Mouse (Mus musculus) forebrain, postnatal 0 days (tissue): ENCODE measurements around the gene Ttll5. TPM values are rescaled to one million over a fixed set of nuclear protein-coding genes. Genes with fewer than 3 reads are reported as not detected.

ENCODE experiments used
- ATAC-seq: fragments of 200-750 bp; cut with Nextera tagmentation; 2 replicates; pipeline ENCODE4 v1.8.0; 2017; ENCODE audit warnings: mild to moderate bottlenecking, moderate library complexity
- DNase-seq: peaks from one replicate; pipeline ENCODE4 v3.0.0-alpha.2; 2015
- H3K27ac ChIP-seq: fragments of 300-500 bp; sonication (generic); 2 replicates; pipeline ENCODE4 v1.5.1; 2014; ENCODE audit warnings: low read depth, mild to moderate bottlenecking, antibody characterized with exemption, low read length, moderate library complexity, mixed read lengths
- H3K27me3 ChIP-seq: fragments of 300-500 bp; sonication (generic); 2 replicates; pipeline ENCODE4 v1.6.1; 2014; ENCODE audit warnings: mild to moderate bottlenecking, low read length, mixed read lengths; ENCODE audit not compliant: insufficient read depth
- H3K36me3 ChIP-seq: fragments of 300-500 bp; sonication (generic); 2 replicates; pipeline ENCODE4 v1.6.1; 2014; ENCODE audit warnings: mild to moderate bottlenecking, moderate library complexity; ENCODE audit not compliant: insufficient read depth
- H3K4me1 ChIP-seq: fragments of 300-500 bp; sonication (generic); 2 replicates; pipeline ENCODE4 v1.6.1; 2014; ENCODE audit warnings: antibody characterized with exemption; ENCODE audit not compliant: insufficient read depth
- H3K4me2 ChIP-seq: fragments of 300-500 bp; sonication (generic); 2 replicates; pipeline ENCODE4 v1.6.1; 2014; ENCODE audit warnings: low read depth, mild to moderate bottlenecking, moderate library complexity
- H3K4me3 ChIP-seq: fragments of 300-500 bp; sonication (generic); 2 replicates; pipeline ENCODE4 v1.5.1; 2014; ENCODE audit warnings: low read depth, low read length, mixed read lengths
- H3K9ac ChIP-seq: fragments of 300-500 bp; sonication (generic); 2 replicates; pipeline ENCODE4 v1.6.1; 2014; ENCODE audit warnings: mild to moderate bottlenecking
- H3K9me3 ChIP-seq: fragments of 300-500 bp; sonication (generic); 2 replicates; pipeline ENCODE4 v1.6.1; 2016; ENCODE audit warnings: low read length
- CTCF ChIP-seq: sonication (generic); IDR thresholded peaks from 2 replicates; pipeline ENCODE4 v1.5.1; 2016; ENCODE audit warnings: antibody characterized with exemption, control low read depth, low read depth
- WGBS: fragments of 180-500 bp; shearing (Covaris S2); extraction: QIAGEN DNeasy Blood & Tissue Kit; methylation state at CpG from one replicate; pipeline ENCODE4 v1.1.7; 2014; 5-methylcytosine and 5-hydroxymethylcytosine counted together
- polyA plus RNA-seq: library from polyadenylated mRNA; unstranded; fragments of >200 nt; fragmentation: Nextera tagmentation; extraction: Ambion mirVana; gene quantifications from 2 replicates; pipeline ENCODE4 v1.2.1, GENCODE M21; 2015
- total RNA-seq: library from RNA; depleted of rRNA; stranded (reverse); fragments of >200 nt; gene quantifications from 2 replicates; pipeline ENCODE4 v1.2.3, GENCODE M21; 2014

Ttll5 gene
- total and polyA plus RNA-seq, 2 experiments from 2014 or later, result 11.1 to 17.5 TPM

GRCm38 (mm10) chr12:86082481-86083012 lies 258.1 kb downstream of the Ttll5 start, which contains the start of gene Ift43:
TSS of gene Ift43 (plus strand) at chr12:86082541.
- Histone ChIP-seq H3K9ac (peak within 1 kb of the TSS; percentile 60), H3K27me3 (no peaks in the 10 kb centered on the region), H3K4me2 (peak within 1 kb of the TSS; percentile 85), H3K4me1 (peaks cover 11% of the 10 kb centered on the region; the same call in 1 of the 2 replicates), H3K36me3 (no peaks in the 10 kb centered on the region; the same call in 1 of the 2 replicates), H3K9me3 (no peaks in the 10 kb centered on the region), H3K4me3 (peak within 1 kb of the TSS; percentile 74), H3K27ac (no peak within 1 kb of the TSS)
- 2% methylated on average over 35 of the region's 35 CpGs for WGBS
- peak; percentile 79 for ATAC-seq
- peak; percentile 89 for DNase-seq
- TF ChIP-seq CTCF, result no peak

DNA sequence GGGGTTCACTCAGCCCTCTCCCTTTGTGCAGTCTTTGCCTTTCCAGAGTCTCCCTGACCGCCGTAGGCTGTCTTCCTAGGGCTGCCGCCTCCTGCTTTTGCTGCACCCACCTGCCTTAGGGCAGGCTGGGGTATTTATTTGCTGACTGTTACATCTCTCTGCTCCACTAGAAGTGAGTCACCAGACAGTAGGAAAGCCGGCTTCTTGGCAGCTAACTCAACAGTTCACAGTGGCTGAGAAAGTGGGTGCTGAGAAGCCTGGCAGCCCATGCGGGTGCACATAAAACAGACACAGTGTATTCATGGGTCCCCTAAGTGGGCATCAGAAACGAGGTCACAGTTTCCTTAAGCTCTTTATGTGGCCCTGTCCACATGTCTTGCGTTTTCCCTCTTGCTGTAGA lies 261.4 kb downstream of the Ttll5 start:
- Histone ChIP-seq H3K9ac (no peak overlapping the region), H3K27ac (no peak overlapping the region), H3K4me3 (no peak overlapping the region), H3K27me3 (no peaks in the 10 kb centered on the region), H3K9me3 (no peaks in the 10 kb centered on the region), H3K4me2 (no peak overlapping the region), H3K4me1 (peaks cover 6% of the 10 kb centered on the region; the same call in 1 of the 2 replicates), H3K36me3 (no peaks in the 10 kb centered on the region; the same call in 1 of the 2 replicates)
- WGBS, result 91% methylated on average over 7 of the region's 7 CpGs
- ATAC-seq (no peak), DNase-seq (no peak)
- no peak for TF ChIP-seq CTCF

DNA sequence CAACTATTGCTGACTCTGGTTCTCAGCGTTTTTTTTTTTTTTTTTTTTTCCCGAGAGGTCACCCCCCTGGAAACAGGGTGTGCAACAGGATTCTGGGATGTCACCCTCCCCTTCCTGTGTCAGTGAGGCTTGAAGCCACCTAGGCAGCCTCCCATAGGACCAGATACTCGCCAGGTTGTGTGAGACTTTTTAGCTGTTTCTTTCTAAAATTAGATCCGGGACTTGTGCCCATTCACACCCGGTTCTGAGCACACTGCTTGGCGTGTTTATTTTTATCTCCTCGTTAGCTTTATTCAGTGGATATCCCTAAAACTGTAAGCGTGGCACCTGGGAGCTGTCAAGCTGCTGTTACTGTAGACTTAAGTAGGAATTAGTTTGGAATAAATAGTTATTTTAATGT lies 262.1 kb downstream of the Ttll5 start:
- Histone ChIP-seq H3K9ac (no peak overlapping the region), H3K27ac (no peak overlapping the region), H3K4me1 (peaks cover 6% of the 10 kb centered on the region; the same call in 1 of the 2 replicates), H3K4me3 (no peak overlapping the region), H3K36me3 (no peaks in the 10 kb centered on the region; the same call in 1 of the 2 replicates), H3K9me3 (no peaks in the 10 kb centered on the region), H3K27me3 (no peaks in the 10 kb centered on the region), H3K4me2 (no peak overlapping the region)
- DNase-seq, result peak; percentile 59
- ATAC-seq, result no peak
- WGBS, result 47% methylated on average over 8 of the region's 8 CpGs
- no peak for TF ChIP-seq CTCF

GRCm38 (mm10) chr12:86088042-86088441 lies 263.6 kb downstream of the Ttll5 start:
- no peaks in the 10 kb centered on the region for H3K27me3 ChIP-seq
- no peaks in the 10 kb centered on the region; the same call in 1 of the 2 replicates for H3K36me3 ChIP-seq
- DNase-seq (no peak), ATAC-seq (no peak)
- H3K4me3 ChIP-seq, result no peak overlapping the region
- peaks cover 4% of the 10 kb centered on the region; the same call in 1 of the 2 replicates for H3K4me1 ChIP-seq
- H3K27ac ChIP-seq, result no peak overlapping the region
- no peaks in the 10 kb centered on the region for H3K9me3 ChIP-seq
- no peak overlapping the region for H3K9ac ChIP-seq
- no peak for TF ChIP-seq CTCF
- H3K4me2 ChIP-seq, result no peak overlapping the region
- WGBS, result 76% methylated on average over 7 of the region's 7 CpGs

- ATAC-seq (no peak), DNase-seq (no peak)
- no peak overlapping the region for H3K4me2 ChIP-seq
- H3K4me1 ChIP-seq, result no peaks in the 10 kb centered on the region; the same call in 1 of the 2 replicates
- no peaks in the 10 kb centered on the region for H3K36me3 ChIP-seq
- H3K27ac ChIP-seq, result no peak overlapping the region
- no peak overlapping the region for H3K9ac ChIP-seq
- WGBS, result 63% methylated on average over 4 of the region's 4 CpGs
- TF ChIP-seq CTCF, result no peak
- H3K27me3 ChIP-seq, result no peaks in the 10 kb centered on the region
- H3K9me3 ChIP-seq, result no peaks in the 10 kb centered on the region
- no peak overlapping the region for H3K4me3 ChIP-seq
These were observed 266.3 kb downstream of the Ttll5 start for GRCm38 (mm10) chr12:86090764-86091163.

DNA sequence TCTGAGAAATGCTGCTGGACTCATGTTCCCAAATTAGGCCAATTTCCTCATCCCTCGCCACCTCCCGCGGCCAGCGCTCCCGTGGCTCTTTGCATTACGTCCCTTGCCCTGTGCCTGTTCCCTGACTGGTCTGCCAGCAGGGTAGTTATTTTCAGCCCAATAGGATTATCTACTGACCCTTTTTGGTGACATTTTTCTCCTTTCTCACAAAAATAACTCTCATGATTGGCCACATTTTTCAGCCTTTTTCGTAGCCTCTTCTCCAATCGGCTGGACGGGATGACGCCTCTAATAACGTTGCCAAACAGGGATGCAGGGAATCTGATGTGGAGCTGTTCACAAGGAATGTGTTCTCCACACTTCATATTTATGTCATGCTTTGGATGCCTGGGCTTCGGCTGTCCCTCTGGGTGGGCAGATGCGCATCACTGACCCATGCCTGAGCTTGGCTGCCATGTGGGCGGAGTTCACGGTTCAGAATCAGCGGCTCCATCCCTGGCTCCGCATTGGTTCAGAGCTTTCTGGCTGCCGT lies 267.2 kb downstream of the Ttll5 start:
- ATAC-seq (peak; percentile 14), DNase-seq (no peak)
- Histone ChIP-seq H3K27me3 (no peaks in the 10 kb centered on the region), H3K4me3 (no peak overlapping the region), H3K27ac (no peak overlapping the region), H3K36me3 (no peaks in the 10 kb centered on the region), H3K9ac (no peak overlapping the region), H3K9me3 (no peaks in the 10 kb centered on the region), H3K4me2 (no peak overlapping the region), H3K4me1 (no peaks in the 10 kb centered on the region)
- TF ChIP-seq CTCF, result no peak
- WGBS, result 33% methylated on average over 18 of the region's 18 CpGs

GRCm38 (mm10) chr12:86094075-86094474 lies 269.6 kb downstream of the Ttll5 start:
- Histone ChIP-seq H3K36me3 (no peaks in the 10 kb centered on the region), H3K9ac (no peak overlapping the region), H3K4me2 (no peak overlapping the region), H3K4me1 (no peaks in the 10 kb centered on the region), H3K4me3 (no peak overlapping the region), H3K27me3 (no peaks in the 10 kb centered on the region), H3K9me3 (no peaks in the 10 kb centered on the region), H3K27ac (no peak overlapping the region)
- DNase-seq, result no peak
- ATAC-seq, result no peak
- WGBS, result 98% methylated on average over 4 of the region's 4 CpGs
- TF ChIP-seq CTCF, result no peak
